Mouse (Mus musculus) urinary bladder, adult 18-20 months (tissue): ENCODE data around the gene Scarf2.

Experiments
- DNase-seq, 2 experiments: peaks; one replicate each; pipeline ENCODE4 v3.0.0; 2022; ENCODE audit warnings: low spot score in 2 of 2, mixed read lengths in 2 of 2

Gene Scarf2

DNA sequence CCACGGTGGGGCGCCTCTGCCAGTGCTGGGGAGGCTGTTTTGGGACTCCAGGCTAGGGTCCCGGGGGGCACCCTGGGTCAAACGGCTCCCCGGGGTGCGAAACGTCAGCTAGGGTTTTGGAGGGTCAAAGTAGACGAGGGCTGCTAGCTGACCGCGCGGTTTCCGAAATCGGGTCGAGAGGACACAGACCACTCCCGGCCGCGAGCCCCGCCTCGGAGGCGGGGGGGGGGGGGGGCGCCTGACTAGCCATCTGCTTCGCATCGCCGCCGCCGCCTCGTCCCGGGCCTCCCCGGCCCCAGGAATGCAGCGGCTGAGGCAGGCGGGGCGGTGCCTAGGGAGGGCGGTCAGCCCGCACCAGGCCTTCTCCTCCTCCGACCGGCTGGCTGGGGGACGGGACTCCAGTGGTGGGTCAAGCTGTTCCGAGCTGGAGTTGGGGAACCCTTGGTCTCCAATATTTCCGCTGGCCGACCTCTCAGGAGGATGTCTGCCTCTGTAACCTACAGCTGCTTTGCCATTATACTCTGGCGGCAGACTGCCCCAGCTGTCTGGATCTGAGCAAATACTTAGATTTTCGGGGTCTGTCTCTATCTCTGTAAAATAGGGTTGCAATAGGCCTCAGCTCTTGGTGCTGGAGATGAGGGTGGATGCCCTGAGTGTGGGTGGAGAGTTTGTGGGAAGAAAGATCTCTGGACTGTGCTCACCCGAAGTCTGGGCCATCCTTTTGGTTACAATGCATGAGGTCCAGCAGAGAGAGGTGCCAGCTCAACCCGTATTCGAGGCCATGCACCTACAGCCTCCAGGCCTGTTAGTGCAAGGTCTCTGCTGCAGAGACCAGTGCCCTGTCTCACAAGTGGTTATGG is 1.5 kb downstream of the Scarf2 start:
- DNase-seq, result peak in 1 of 2 experiments; percentile 48

DNA sequence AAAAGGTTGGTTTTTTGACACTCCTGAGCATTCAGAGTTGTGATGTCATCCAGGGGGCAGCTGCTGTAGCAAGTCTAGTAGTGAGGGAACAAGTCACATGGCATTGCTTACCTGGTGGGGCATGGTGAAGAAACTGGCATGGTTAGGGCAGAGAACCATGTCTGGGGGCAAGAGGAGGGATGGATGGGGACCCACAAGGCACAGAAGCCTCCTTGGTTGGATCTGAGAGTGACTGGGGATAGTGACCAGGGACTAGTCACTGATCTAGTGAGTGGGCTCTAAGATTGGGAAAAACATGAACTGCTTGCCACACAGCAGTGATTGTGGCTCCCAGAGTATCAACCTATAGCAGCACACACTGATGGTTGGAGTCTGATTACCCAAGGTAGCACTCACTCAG is 2.5 kb downstream of the Scarf2 start:
- no peak for DNase-seq

DNA sequence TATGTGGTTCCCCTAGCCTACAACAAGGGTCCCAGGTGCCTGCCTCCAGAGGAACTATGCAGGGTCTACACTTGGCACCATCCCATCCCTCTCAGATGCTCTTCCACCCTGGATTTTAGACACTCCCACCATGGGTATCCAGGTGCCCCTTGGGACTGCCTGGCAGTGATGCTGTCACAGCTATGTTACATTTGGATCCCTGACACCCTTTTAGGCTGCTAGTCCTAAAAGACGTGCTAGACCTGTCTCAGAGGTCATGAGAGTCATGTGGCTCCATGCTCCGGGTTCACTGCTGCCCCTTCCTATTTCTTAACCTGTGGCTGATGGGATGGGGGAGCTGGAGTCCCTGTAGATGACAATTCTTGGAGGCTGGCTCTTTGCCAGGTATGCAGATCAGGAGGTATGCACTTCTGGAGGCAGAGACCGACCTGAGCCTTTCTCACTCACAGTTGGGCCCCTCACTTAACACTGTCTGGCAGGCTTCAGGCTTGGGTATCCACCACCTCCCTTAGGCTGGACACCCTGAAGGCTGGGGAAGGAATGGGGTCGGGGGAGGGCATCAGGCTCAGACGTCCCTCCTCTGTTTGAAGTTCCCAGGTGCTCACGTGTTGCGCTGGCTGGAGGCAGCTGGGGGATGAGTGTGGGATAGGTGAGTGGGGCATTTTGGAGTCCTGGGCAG is 4.8 kb downstream of the Scarf2 start:
- no peak for DNase-seq

DNA sequence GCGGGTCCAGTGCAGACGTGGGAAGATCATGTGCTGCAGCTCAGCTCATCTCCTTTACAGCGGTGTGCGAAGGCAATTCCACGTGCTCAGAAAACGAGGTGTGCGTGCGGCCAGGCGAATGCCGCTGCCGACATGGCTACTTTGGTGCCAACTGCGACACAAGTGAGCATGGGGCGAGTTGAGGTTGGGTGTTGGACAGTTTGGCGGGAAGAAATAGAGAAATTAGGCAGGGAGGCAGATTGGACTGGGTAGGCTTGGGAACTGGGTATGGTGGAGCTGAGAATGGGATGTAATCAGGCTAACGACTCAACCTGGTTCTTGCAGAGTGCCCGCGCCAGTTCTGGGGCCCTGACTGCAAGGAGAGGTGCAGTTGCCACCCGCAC is 5.4 kb downstream of the Scarf2 start:
- no peak for DNase-seq

DNA sequence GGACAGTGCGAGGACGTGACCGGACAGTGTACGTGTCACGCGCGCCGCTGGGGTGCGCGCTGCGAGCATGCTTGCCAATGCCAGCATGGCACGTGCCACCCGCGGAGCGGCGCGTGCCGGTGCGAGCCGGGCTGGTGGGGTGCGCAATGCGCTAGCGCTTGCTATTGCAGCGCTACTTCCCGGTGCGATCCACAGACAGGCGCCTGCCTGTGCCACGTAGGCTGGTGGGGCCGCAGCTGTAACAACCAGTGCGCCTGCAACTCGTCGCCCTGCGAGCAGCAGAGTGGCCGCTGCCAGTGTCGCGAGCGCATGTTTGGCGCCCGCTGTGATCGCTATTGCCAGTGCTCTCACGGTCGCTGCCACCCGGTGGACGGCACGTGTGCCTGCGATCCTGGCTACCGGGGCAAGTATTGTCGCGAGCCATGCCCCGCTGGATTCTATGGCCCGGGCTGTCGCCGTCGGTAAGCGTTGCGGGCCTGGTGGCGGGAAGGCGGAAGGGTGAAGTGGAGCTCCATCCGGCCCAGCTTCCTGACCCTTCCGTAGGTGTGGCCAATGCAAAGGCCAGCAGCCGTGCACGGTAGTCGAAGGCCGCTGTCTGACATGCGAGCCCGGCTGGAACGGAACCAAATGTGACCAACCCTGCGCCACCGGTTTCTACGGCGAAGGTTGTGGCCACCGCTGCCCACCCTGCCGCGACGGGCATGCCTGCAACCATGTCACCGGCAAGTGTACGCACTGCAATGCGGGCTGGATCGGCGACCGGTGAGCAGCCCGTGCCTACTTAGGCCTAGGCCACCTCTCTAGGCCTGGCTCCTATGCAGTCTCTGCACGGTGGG is 6.0 kb downstream of the Scarf2 start:
- peak in 1 of 2 experiments; percentile 52 for DNase-seq

DNA sequence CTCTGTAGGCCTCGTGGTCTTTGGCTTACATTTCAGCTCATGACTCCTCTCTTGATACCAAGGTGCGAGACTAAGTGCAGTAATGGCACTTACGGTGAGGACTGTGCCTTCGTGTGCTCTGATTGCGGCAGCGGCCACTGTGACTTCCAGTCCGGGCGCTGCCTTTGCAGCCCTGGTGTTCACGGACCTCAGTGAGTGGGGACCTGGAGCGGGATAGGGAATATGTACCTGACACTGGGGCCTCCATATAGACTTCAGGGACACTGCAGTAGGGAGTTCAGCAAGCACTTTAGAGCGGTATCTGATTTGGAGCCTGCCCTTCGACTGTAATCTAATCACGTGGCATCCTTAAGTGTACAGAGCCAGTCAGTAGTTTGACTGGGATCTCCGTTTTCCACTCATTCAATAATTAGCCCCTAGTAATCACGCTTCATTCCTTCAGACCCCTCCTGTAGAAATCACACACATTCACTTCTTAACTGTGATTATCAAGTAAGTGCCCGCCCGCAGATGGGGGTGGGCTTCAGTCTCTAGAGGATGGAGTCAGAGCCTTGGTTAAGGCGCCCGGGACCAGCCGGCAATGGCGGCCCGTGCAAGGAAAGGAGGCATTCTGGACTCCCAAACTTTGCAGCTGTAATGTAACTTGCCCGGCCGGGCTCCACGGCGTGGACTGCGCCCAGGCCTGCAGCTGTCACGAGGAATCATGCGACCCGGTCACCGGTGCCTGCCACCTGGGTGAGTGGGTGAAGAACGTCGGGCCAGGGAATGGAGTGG is 6.8 kb downstream of the Scarf2 start:
- DNase-seq, result no peak

DNA sequence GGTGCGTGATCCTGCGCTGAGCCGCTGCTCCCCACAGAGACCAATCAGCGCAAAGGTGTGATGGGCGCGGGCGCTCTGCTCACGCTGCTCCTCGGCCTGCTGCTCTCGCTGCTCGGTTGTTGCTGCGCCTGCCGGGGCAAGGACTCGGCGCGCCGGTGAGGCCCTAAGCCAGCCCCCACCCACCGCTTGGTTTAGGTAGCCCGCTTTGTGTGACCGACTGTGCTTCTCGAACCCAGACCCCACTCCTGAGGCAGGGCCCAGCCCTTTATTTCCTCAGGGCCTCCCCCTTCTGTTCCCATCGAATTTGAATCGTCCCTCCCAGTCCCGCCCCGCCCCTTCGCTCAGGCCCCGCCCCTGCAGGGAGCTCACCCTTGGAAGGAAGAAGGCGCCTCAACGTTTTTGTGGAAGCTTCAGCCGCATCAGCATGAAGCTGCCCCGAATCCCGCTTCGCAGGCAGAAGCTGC is 7.4 kb downstream of the Scarf2 start:
- peak in 1 of 2 experiments; percentile 39 for DNase-seq

DNA sequence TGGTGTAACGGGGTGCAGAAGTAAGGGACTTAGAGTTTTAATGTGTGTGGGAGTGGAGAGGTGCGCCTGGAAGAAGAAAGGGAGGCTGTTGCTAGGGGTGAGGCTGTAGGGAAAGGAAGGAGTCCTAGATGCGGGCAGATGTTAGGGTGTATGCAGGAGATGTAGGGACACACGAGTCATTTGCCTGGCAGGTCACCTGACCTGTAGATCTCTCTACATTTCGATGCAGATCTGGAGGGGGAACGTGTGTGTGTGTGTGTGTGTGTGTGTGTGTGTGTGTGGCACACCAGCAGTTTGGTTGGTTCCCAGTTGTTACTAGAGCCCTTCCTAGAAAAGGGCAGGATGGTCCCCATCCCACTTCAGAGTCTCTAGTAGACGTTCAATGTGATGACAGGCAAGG is 7.9 kb downstream of the Scarf2 start:
- no peak for DNase-seq

DNA sequence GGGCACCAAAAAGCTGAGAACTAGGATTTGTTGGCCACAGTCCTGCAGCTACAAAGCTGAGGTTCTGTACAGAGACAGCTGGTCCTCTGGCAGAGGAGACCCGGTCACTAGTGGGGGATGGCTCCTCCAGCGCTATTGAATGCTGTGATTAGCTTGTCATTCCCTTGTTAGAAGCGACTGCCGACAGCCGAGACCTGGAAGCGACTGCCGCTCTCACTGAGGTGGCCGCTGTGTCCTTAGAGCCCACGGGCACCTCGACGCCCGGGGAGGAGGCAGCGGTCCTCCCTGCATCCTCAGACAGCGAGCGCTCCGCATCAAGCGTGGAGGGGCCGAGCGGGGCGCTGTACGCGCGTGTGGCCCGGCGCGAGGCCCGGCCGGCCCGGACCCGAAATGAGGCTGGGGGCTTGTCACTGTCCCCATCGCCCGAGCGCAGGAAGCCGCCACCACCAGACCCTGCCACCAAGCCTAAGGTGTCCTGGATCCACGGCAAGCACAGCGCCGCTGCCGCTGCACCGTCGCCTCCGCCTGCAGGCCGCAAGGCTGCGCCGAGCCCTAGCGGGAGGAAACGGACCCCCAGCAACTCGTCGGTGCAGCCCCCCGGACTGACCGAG is 9.6 kb downstream of the Scarf2 start:
- no peak for DNase-seq

DNA sequence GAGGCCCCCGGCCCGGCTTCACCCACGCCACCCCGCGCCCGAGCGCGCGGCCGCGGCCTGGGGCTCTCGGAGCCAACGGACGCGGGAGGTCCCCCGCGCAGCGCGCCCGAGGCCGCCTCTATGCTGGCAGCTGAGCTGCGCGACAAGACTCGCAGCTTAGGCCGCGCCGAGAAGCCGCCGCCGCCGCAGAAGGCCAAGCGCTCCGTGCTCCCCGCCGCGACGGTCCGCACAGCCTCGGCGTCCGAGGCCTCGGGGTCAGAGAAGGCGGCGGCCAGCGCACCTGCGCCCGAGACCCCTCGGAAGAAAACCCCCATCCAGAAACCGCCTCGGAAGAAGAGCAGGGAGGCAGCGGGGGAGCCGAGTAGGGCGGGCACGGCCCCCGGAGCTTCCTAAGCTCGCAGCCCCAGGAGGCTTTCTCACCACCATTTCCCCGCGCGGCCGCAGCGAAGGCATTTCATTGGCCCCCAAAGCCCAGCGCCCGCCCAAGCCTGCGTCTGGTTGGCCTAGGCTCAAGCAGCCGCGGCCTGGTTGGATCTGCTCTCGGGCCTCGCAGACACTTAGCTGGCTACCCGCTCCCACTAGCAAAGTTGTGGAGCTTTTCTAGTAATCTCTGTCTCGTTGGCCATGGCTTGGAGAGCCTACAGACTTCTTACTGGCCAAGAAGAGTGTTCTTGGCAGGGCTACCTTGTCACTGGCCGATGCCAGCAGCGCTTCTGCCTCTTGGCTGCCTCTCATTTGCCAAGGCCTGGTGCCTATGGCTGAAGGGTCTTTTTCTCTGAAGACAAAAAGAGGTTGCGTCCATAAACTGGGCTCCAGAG is 10.3 kb downstream of the Scarf2 start:
- peak; percentile 59 to 63 for DNase-seq

DNA sequence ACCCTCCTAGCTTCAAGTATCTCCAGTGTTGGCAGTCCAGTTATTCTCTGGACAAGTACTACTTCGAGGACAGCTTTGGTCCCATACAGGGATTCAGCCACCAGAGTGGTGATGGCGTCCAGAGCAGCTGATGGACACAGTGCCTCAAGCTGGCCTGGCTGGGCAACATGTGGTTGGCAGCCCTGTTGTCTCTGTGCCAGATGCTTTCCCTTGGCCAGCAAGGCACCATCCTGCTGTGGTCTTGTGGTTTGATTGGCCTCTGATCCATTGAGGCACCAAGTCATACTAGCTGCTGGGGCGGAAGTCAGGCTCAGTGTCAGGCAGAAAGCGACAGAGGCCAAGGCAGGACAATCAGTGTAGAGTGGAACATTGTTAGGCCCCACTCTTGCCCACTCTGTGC is 12.0 kb downstream of the Scarf2 start:
- DNase-seq, result no peak

DNA sequence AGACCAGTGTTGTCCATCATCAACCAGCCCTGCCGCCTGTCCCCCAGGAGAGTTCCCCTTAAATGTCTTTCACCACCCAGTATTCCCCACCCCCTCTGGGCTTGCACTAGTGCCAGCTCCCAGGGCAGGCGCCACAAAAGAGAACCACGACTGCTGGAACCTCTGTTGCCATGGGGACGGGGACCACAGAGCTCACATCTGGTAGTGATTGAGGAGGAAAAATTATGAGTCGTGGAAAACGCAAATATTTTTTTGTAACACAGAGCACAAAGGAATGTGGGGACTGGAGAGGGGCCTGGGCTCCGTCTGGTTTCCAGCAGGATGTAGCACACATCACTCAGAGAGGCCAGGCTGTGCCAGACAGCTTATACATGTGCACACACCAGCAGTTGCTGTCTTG is 12.6 kb downstream of the Scarf2 start:
- no peak for DNase-seq

DNA sequence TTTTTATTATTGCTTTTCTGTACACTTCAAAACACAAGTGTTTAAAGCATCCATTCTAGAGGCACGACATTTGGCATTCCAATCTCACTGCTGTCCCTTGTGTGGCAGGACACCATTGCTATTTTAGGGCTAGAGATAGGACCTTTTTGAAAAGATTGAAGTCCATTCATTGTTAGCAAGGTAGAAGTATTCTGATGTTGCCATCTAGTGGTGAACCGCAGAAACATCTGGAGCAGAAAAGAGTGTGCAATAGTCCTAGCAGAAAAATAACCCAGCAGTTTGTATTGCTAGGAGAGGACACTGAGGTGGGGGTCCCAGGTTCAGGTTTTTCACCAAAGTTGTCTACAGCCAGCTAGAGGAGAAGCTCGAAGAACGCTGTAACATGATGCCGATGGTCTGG is 15.0 kb downstream of the Scarf2 start:
- no peak for DNase-seq

DNA sequence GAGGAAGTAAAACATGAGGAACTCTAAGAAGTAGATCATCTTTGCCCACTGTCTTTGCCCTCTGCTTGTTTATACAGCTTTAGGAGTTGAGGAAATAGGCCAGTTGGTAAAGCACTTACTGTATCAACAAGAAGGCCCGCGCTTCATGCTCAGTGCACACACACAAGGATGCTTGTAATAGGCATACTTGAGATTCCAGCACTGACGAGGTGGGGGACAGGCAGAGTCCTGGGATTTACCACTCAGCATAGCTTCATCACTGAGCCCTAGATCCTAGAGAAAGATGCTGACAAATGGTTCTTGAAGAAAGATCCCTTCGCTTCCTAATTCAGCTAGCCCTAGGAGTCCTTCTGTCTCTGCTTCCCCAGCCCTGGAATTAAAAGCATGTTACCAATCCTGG is 16.1 kb downstream of the Scarf2 start:
- DNase-seq, result no peak

DNA sequence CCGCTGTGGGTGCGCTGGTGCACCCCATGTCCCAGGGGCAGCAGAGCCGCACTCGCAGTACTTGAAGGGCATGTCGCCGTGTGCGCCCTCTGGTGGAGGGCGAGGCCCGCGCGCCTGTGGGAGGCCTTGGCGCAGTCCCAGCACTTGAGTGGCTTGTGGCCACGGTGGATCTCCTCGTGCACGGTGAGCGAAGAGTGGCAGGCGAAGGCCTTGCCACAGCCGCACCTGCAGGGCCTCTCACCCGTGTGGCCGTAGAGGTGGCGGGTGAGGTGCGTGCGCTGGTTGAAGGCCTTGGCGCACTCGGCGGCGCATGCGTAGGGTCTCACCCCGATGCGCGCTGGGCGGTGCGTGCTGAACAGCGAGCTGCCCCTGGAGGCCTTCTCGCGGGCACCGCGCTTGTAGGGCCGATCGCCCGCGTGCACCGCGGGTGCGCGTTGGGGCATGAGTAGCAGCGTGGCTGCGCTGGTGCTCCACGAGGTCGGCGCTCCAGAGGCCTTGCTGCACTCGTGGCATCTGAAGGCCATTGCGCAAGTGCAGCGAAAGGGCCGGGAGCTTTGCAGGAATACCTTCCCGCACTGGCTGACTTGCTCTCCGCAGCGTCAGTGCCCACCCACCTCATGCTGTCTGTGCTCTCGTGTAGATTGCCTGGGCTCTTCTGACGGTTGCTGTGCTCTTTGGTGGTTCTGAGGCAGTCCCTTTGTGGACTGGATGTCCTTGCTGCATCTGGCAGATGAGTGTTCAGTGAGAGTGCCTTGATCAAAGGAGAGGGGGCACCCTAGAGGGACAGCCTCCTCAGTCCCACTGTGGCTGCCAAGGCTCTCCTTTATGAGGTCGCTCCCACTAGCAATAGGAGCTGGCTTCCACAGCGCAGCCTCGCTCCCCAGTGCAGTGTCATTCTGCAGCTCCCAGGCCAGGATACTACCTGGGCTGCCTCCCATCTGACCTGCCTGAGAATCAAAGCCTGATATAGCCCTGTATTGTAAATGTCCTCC is 18.6 kb downstream of the Scarf2 start:
- peak in 1 of 2 experiments; percentile 58 for DNase-seq

DNA sequence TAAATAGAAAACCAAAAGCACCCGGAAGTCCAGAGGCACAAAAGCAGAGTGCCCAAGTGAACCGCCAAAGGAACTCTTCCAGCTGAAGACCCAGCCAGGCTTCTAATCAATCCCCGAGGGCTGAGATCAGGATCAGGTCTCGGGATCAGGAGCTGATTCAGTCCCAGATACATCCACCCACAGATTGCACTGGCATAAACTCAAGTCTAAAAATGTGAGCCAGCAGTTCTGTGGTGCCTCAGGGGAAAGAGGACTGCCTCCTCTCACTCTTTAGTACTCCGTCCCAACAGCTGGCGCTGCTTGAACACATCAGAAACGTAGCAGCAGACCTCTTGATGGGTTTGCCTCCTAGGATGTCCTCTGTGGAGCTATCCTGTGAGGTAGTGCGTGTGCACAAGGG is 19.4 kb downstream of the Scarf2 start:
- DNase-seq, result no peak

DNA sequence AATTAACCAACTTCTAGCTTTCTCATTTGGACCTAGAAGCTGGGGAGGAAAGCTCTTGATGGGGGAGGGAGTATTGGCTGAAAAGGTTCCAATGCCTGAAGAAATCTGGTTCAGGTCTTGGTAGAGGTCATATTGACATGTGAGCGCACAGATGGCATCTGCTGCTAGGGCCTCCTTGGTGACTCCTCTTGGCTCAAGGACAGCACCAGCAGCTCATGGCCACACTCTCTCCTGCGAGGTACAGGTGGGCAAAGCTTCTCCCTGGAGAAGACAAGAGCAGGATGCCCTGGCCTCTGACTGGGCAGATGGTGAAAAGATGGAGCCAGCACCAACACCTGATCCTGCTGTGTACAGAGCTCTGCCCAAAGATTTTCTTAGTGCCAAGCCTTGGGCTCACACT is 29.4 kb downstream of the Scarf2 start:
- DNase-seq, result no peak

DNA sequence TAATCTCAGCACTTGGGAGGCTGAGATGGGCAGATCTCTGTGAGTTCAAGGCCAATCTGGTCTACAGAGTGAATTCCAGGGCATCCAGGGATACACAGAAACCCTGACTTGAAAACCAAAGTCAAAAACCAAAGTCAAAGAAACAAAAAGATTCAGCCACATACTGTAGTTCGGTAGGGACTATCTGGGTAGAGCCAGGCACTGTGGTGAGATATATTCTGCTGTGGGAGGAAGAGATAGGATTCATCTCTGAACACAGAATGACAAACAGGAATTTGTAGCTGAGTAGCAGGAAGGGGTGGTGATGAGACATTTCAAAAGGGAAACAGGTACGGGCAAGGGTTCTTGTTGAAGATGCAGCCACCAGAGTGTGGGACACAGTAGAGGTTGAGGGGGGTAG is 31.1 kb downstream of the Scarf2 start:
- no peak for DNase-seq

DNA sequence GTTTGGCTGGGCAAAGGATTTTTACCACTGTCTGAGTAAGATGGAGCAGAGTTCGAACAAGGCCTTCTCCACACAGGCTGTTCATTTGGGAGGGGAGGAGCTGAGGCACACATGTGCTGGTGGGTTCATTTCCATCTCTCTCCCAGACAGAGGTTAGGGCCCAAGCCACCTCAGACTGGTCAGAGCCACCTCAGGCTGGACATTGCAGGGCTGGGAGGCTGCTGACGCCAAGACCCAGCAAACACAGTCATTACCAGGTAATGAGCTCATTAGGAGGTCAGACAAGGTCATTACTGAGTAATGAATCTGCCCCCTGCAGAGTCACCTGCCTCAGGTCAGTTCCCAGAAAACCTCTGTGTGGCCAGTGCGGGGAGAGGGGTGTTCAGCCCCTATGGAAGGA is 31.8 kb downstream of the Scarf2 start:
- DNase-seq, result no peak
